Mouse (Mus musculus): ENCODE measurements around the gene Lmbr1l. TPM values are rescaled to one million over a fixed set of nuclear protein-coding genes. Genes with fewer than 3 reads are reported as not detected.

Lmbr1l gene
- polyA plus RNA-seq, 1 experiment = 478 TPM

- no peak for TF ChIP-seq POLR2A (IDR thresholded peaks at IDR 0.05; ENCODE audit: control insufficient read depth, low read depth, low read length)
- TF ChIP-seq CTCF (IDR thresholded peaks at IDR 0.05; ENCODE audit: control insufficient read depth, insufficient read depth, insufficient replicate concordance, low read depth, low read length) = no peak
- no peak overlapping the region for H3K27ac ChIP-seq (ENCODE audit: control insufficient read depth, insufficient read depth, low read depth, low read length)
- no peak overlapping the region for H3K4me3 ChIP-seq (ENCODE audit: control insufficient read depth, low read depth, low read length)
- no peaks in the 10 kb centered on the region for H3K27me3 ChIP-seq (ENCODE audit: control insufficient read depth, insufficient read depth, low read length)
- H3K36me3 ChIP-seq (ENCODE audit: control insufficient read depth, insufficient read depth, low read length) = no peaks in the 10 kb centered on the region
- peaks cover 5% of the 10 kb centered on the region for H3K4me1 ChIP-seq (ENCODE audit: control insufficient read depth, insufficient read depth, low read length)
Observed at GRCm38 (mm10) chr15:98886667-98887387, 31.2 kb downstream of the Lmbr1l start.

- no peaks in the 10 kb centered on the region; the same call in 1 of the 2 replicates for H3K4me1 ChIP-seq (ENCODE audit: control insufficient read depth, insufficient read depth, low read length)
- H3K36me3 ChIP-seq (ENCODE audit: control insufficient read depth, insufficient read depth, low read length) = no peaks in the 10 kb centered on the region
- TF ChIP-seq CTCF (IDR thresholded peaks at IDR 0.05; ENCODE audit: control insufficient read depth, insufficient read depth, insufficient replicate concordance, low read depth, low read length) (no peak), POLR2A (IDR thresholded peaks at IDR 0.05; ENCODE audit: control insufficient read depth, low read depth, low read length) (no peak)
- no peak overlapping the region for H3K27ac ChIP-seq (ENCODE audit: control insufficient read depth, insufficient read depth, low read depth, low read length)
- no peak overlapping the region for H3K4me3 ChIP-seq (ENCODE audit: control insufficient read depth, low read depth, low read length)
- H3K27me3 ChIP-seq (ENCODE audit: control insufficient read depth, insufficient read depth, low read length) = no peaks in the 10 kb centered on the region
Observed at GRCm38 (mm10) chr15:98884106-98884505, 33.9 kb downstream of the Lmbr1l start.

- H3K27ac ChIP-seq (ENCODE audit: control insufficient read depth, insufficient read depth, low read depth, low read length) = no peak overlapping the region
- no peak overlapping the region for H3K4me3 ChIP-seq (ENCODE audit: control insufficient read depth, low read depth, low read length)
- no peaks in the 10 kb centered on the region for H3K36me3 ChIP-seq (ENCODE audit: control insufficient read depth, insufficient read depth, low read length)
- H3K27me3 ChIP-seq (ENCODE audit: control insufficient read depth, insufficient read depth, low read length) = no peaks in the 10 kb centered on the region
- H3K4me1 ChIP-seq (ENCODE audit: control insufficient read depth, insufficient read depth, low read length) = no peaks in the 10 kb centered on the region; the same call in 1 of the 2 replicates
- no peak for TF ChIP-seq POLR2A (IDR thresholded peaks at IDR 0.05; ENCODE audit: control insufficient read depth, low read depth, low read length)
- TF ChIP-seq CTCF (IDR thresholded peaks at IDR 0.05; ENCODE audit: control insufficient read depth, insufficient read depth, insufficient replicate concordance, low read depth, low read length) = no peak
Observed at GRCm38 (mm10) chr15:98883661-98884060, 34.4 kb downstream of the Lmbr1l start.

- Histone ChIP-seq H3K4me3 (ENCODE audit: control insufficient read depth, low read depth, low read length) (no peak overlapping the region), H3K27ac (ENCODE audit: control insufficient read depth, insufficient read depth, low read depth, low read length) (no peak overlapping the region), H3K27me3 (ENCODE audit: control insufficient read depth, insufficient read depth, low read length) (no peaks in the 10 kb centered on the region), H3K4me1 (ENCODE audit: control insufficient read depth, insufficient read depth, low read length) (no peaks in the 10 kb centered on the region; the same call in 1 of the 2 replicates), H3K36me3 (ENCODE audit: control insufficient read depth, insufficient read depth, low read length) (no peaks in the 10 kb centered on the region)
- TF ChIP-seq CTCF (IDR thresholded peaks at IDR 0.05; ENCODE audit: control insufficient read depth, insufficient read depth, insufficient replicate concordance, low read depth, low read length) (no peak), POLR2A (IDR thresholded peaks at IDR 0.05; ENCODE audit: control insufficient read depth, low read depth, low read length) (no peak)
Observed at GRCm38 (mm10) chr15:98881656-98882008, 36.4 kb downstream of the Lmbr1l start.

- no peak overlapping the region for H3K27ac ChIP-seq (ENCODE audit: control insufficient read depth, insufficient read depth, low read depth, low read length)
Observed at GRCm38 (mm10) chr15:98880978-98881655, 36.9 kb downstream of the Lmbr1l start.

GRCm38 (mm10) chr15:98877331-98877730, 40.7 kb downstream of the Lmbr1l start:
- no peak for TF ChIP-seq CTCF (IDR thresholded peaks at IDR 0.05; ENCODE audit: control insufficient read depth, insufficient read depth, insufficient replicate concordance, low read depth, low read length)
- TF ChIP-seq POLR2A (IDR thresholded peaks at IDR 0.05; ENCODE audit: control insufficient read depth, low read depth, low read length) = no peak
- no peaks in the 10 kb centered on the region for H3K36me3 ChIP-seq (ENCODE audit: control insufficient read depth, insufficient read depth, low read length)
- H3K4me1 ChIP-seq (ENCODE audit: control insufficient read depth, insufficient read depth, low read length) = peaks cover 3% of the 10 kb centered on the region
- no peaks in the 10 kb centered on the region for H3K27me3 ChIP-seq (ENCODE audit: control insufficient read depth, insufficient read depth, low read length)
- H3K4me3 ChIP-seq (ENCODE audit: control insufficient read depth, low read depth, low read length) = no peak overlapping the region
- no peak overlapping the region for H3K27ac ChIP-seq (ENCODE audit: control insufficient read depth, insufficient read depth, low read depth, low read length)

More at GRCm38 (mm10) chr15:98880978-98881655, 36.9 kb downstream of the Lmbr1l start:
- no peaks in the 10 kb centered on the region; the same call in 1 of the 2 replicates for H3K4me1 ChIP-seq (ENCODE audit: control insufficient read depth, insufficient read depth, low read length)
- H3K27me3 ChIP-seq (ENCODE audit: control insufficient read depth, insufficient read depth, low read length) = no peaks in the 10 kb centered on the region
- TF ChIP-seq POLR2A (IDR thresholded peaks at IDR 0.05; ENCODE audit: control insufficient read depth, low read depth, low read length) = no peak
- no peak for TF ChIP-seq CTCF (IDR thresholded peaks at IDR 0.05; ENCODE audit: control insufficient read depth, insufficient read depth, insufficient replicate concordance, low read depth, low read length)
- no peaks in the 10 kb centered on the region for H3K36me3 ChIP-seq (ENCODE audit: control insufficient read depth, insufficient read depth, low read length)
- peak overlapping the region; percentile 60 for H3K4me3 ChIP-seq (ENCODE audit: control insufficient read depth, low read depth, low read length)

Measured in testis, adult 2 months (tissue).